Mouse (Mus musculus): ENCODE results near the gene Ear2. TPM values are rescaled to one million over a fixed set of nuclear protein-coding genes. Genes with fewer than 3 reads are reported as not detected.

Gene Ear2
- 8.8 and 9.3 TPM in 2 replicates for polyA plus RNA-seq (2012; rRNA removed)

GRCm38 (mm10) chr14:44102354-44102753 lies at the start of gene Ear2:
TSS of gene Ear2 (plus strand) at chr14:44102654.

DNA sequence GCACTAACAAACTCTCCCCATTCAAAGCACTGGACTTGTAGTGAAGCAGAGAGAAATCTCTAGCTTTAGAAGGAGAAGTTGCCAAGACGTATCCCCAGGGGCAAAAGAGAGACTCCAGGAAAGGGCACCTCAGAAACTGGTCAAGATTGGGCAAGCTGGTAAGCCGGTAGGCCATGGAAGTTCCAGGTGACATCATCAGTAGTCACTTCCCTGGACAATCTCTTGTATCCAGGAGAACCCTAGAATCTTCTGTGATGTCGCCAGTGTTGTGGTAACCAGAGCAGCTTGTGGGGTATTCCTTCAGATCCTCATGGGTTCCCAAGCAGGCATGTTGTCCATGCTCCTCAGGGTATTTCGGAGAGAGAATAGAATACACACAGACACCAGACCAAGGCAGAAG lies 21.1 kb downstream of the Ear2 start, which contains the start of gene Gm3327:
Gene Gm3327, plus strand, starts transcription at position 301 of the 400 bp plus-strand sequence.

Other genes with a start within 250 kb of the Ear2 start
- not detected in 2 replicates for gene Ear1, start 227.1 kb upstream of the Ear2 start, polyA plus RNA-seq (2012; rRNA removed)
- not detected in 2 replicates for gene Ear10, start 179.1 kb upstream of the Ear2 start, polyA plus RNA-seq (2012; rRNA removed)
- 5.3 and 5.9 TPM in 2 replicates for gene Gm8113, start 177.3 kb upstream of the Ear2 start, polyA plus RNA-seq (2012; rRNA removed)
- gene Ang5, start 145.6 kb upstream of the Ear2 start, polyA plus RNA-seq (2012; rRNA removed) = not detected in 2 replicates
- gene Ang6, start 100.4 kb upstream of the Ear2 start, polyA plus RNA-seq (2012; rRNA removed) = not detected in 2 replicates
- not detected in 2 replicates for gene Gm3327, start 21.2 kb downstream of the Ear2 start, polyA plus RNA-seq (2012; rRNA removed)
- gene Gm8212, start 95.0 kb downstream of the Ear2 start, polyA plus RNA-seq (2012; rRNA removed) = not detected in 2 replicates
- not detected in 2 replicates for gene 4930503E14Rik, start 110.6 kb downstream of the Ear2 start, polyA plus RNA-seq (2012; rRNA removed)
- not detected in 2 replicates for gene Gm8220, start 182.9 kb downstream of the Ear2 start, polyA plus RNA-seq (2012; rRNA removed)
- gene Gm5930, start 235.9 kb downstream of the Ear2 start, polyA plus RNA-seq (2012; rRNA removed) = not detected in 2 replicates

All from ovary, adult 2 months (tissue).